Mouse (Mus musculus): Measurements from ENCODE around the gene Cwc27.

DNA sequence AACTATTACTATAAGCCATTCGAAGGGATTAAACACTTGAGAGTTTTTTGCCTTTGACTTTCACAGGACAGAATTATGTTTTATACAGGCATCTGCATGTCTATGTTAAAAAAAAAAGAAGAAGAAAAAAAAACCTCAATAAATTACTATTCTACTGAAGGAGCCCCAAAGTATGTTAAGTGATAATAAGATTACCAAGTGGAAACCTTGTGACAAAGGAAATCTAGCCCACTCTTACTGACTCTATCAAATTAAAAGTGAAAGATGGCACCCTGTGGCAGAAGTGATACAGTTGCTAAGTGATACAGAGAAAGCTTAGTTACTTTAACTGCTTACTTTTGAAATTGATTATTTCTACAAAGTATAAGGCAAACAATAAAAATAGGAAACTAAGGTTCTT, 5.0 kb upstream of the Cwc27 start:
- no peak for TF ChIP-seq GATA1 (IDR thresholded peaks at IDR 0.05; ENCODE audit: borderline replicate concordance, low read length)
- TF ChIP-seq FLI1 (IDR thresholded peaks at IDR 0.05; ENCODE audit: low read length): no peak
